Mouse (Mus musculus) neutrophil, adult 65 days (primary cell): ENCODE data around the gene Med18. TPM values are rescaled to one million over a fixed set of nuclear protein-coding genes. Genes with fewer than 3 reads are reported as not detected.

ENCODE experiments used
- total RNA-seq: library from RNA; stranded (reverse); gene quantifications from 2 replicates; pipeline ENCODE4 v1.2.4, GENCODE M21; 2023

Med18 gene
- 3.0 and 3.4 TPM in 2 replicates for total RNA-seq

GRCm38 (mm10) chr4:132463430-132464254, at the start of gene Med18:
Med18 (minus strand) TSS chr4:132463921.

GRCm38 (mm10) chr4:132510352-132510798, 46.7 kb upstream of the Med18 start, which contains the start of gene Sesn2:
Sesn2 (minus strand) TSS chr4:132510501.

GRCm38 (mm10) chr4:132421923-132422782, 41.6 kb downstream of the Med18 start, which contains the start of gene Phactr4:
Phactr4 (minus strand) TSS chr4:132422489.

Other genes starting within 250 kb of the Med18 start
- 28.8 and 41.7 TPM in 2 replicates for gene Gmeb1, start 202.3 kb downstream of the Med18 start, total RNA-seq
- 30.0 and 35.4 TPM in 2 replicates for gene Taf12, start 189.5 kb downstream of the Med18 start, total RNA-seq
- gene Rab42, start 160.5 kb downstream of the Med18 start, total RNA-seq: not detected in 2 replicates
- 7.3 and 11.0 TPM in 2 replicates for gene Trnau1ap, start 134.4 kb downstream of the Med18 start, total RNA-seq
- 23.8 and 28.7 TPM in 2 replicates for gene Rcc1, start 110.3 kb downstream of the Med18 start, total RNA-seq
- 20.8 and 21.7 TPM in 2 replicates for gene Phactr4, start 41.4 kb downstream of the Med18 start, total RNA-seq
- gene Sesn2, start 46.6 kb upstream of the Med18 start, total RNA-seq: 74.6 and 86.3 TPM in 2 replicates
- gene Atpif1, start 69.7 kb upstream of the Med18 start, total RNA-seq: 105 and 117 TPM in 2 replicates
- gene Dnajc8, start 71.6 kb upstream of the Med18 start, total RNA-seq: 63.2 and 65.5 TPM in 2 replicates
- 134 and 153 TPM in 2 replicates for gene Ptafr, start 100.1 kb upstream of the Med18 start, total RNA-seq
- 27.0 and 27.7 TPM in 2 replicates for gene Eya3, start 175.1 kb upstream of the Med18 start, total RNA-seq